Mouse (Mus musculus) liver, embryonic 14.5 days (tissue): ENCODE measurements around the gene Cfap54. TPM values are rescaled to one million over a fixed set of nuclear protein-coding genes. Genes with fewer than 3 reads are reported as not detected.

Experiments used
- ATAC-seq: fragments of 200-750 bp; cut with Nextera tagmentation; 2 replicates; pipeline ENCODE4 v1.8.0; 2017; ENCODE audit warnings: moderate number of reproducible peaks, mild to moderate bottlenecking, moderate library complexity; ENCODE audit not compliant: insufficient read depth
- DNase-seq, 3 experiments: peaks; one replicate each; pipeline ENCODE4 v3.0.0-alpha.2; 2012 to 2013; ENCODE audit warnings: low read depth in 3 of 3, low spot score in 3 of 3
- H3K27ac ChIP-seq: fragments of 300-500 bp; sonication (generic); 2 replicates; pipeline ENCODE4 v1.5.1; 2014; ENCODE audit warnings: moderate library complexity, mild to moderate bottlenecking, control low read depth, inconsistent platforms
- H3K27me3 ChIP-seq: fragments of 300-500 bp; sonication (generic); 2 replicates; pipeline ENCODE4 v1.6.1; 2014; ENCODE audit warnings: mild to moderate bottlenecking, low read length, moderate library complexity; ENCODE audit not compliant: control insufficient read depth, insufficient read depth
- H3K36me3 ChIP-seq: fragments of 300-500 bp; sonication (generic); replicated peaks from 2 replicates; pipeline ENCODE4 v1.6.1; 2014; ENCODE audit warnings: low read depth; ENCODE audit not compliant: control insufficient read depth, insufficient read depth
- H3K4me1 ChIP-seq, 2 experiments: fragments of 200-500 bp in 1 of 2; fragments of 300-500 bp in 1 of 2; sonication (generic) in 1 of 2; replicated peaks; 2 replicates each; pipeline ENCODE4 v1.6.1; 2012 to 2014; ENCODE audit warnings: antibody characterized with exemption in 1 of 2, inconsistent platforms in 1 of 2, low read length in 1 of 2; ENCODE audit not compliant: control insufficient read depth in 2 of 2, insufficient read depth in 2 of 2
- H3K4me2 ChIP-seq: fragments of 300-500 bp; sonication (generic); 2 replicates; pipeline ENCODE4 v1.6.1; 2014; ENCODE audit warnings: low read depth, mild to moderate bottlenecking, control low read depth, moderate library complexity
- H3K4me3 ChIP-seq, 2 experiments: fragments of 200-500 bp in 1 of 2; fragments of 300-500 bp in 1 of 2; sonication (generic) in 1 of 2; 2 replicates each; pipeline ENCODE4 v1.5.1; 2012 to 2014; ENCODE audit warnings: low read depth in 2 of 2, low read length in 2 of 2, mild to moderate bottlenecking in 2 of 2, control low read depth in 1 of 2, inconsistent platforms in 1 of 2, moderate library complexity in 1 of 2; ENCODE audit not compliant: insufficient read depth in 1 of 2
- H3K9ac ChIP-seq: fragments of 300-500 bp; sonication (generic); replicated peaks from 2 replicates; pipeline ENCODE4 v1.6.1; 2014; ENCODE audit warnings: mild to moderate bottlenecking, control low read depth, moderate library complexity
- H3K9me3 ChIP-seq: fragments of 300-500 bp; sonication (generic); 2 replicates; pipeline ENCODE4 v1.6.1; 2016; ENCODE audit warnings: low read length, mixed read lengths; ENCODE audit not compliant: control insufficient read depth
- CTCF ChIP-seq: IDR thresholded peaks from 2 replicates; pipeline ENCODE4 v1.5.1; 2016; ENCODE audit warnings: antibody characterized with exemption, low read depth, control low read depth
- EP300 ChIP-seq: IDR thresholded peaks from 2 replicates; pipeline ENCODE4 v1.6.1; 2016; ENCODE audit warnings: antibody characterized with exemption, low read depth
- WGBS: fragments of 180-500 bp; shearing (Covaris S2); extraction: QIAGEN DNeasy Blood & Tissue Kit; methylation state at CpG from one replicate; pipeline ENCODE4 v1.1.7; 2014; ENCODE audit not compliant: insufficient replicate concordance; 5-methylcytosine and 5-hydroxymethylcytosine counted together
- polyA plus RNA-seq, 2 experiments: library from polyadenylated mRNA; depleted of rRNA in 1 of 2; stranded (reverse) in 1 of 2; unstranded in 1 of 2; fragments of >200 nt; fragmentation: Nextera tagmentation in 1 of 2; extraction: Ambion mirVana in 1 of 2; gene quantifications; 2 replicates each; pipeline versions ENCODE4 v1.2.1 to v1.2.3; 2012 to 2014

Cfap54 gene
- polyA plus RNA-seq, 2 experiments: 0.06 to 0.11 TPM

- Histone ChIP-seq H3K4me1 (0 out of 4 replicates have a peak, but pooled peaks cover 0 to 2% of the 10 kb centered on the region in 2 experiments), H3K27me3 (no peaks in the 10 kb centered on the region), H3K4me3 (no peak overlapping the region), H3K36me3 (no peaks in the 10 kb centered on the region), H3K4me2 (no peak overlapping the region), H3K9me3 (no peaks in the 10 kb centered on the region), H3K27ac (no peak overlapping the region), H3K9ac (no peak overlapping the region)
- no peak for ATAC-seq
- DNase-seq: no peak
- WGBS: 53% methylated on average over 2 of the region's 2 CpGs
- TF ChIP-seq EP300 (no peak), CTCF (no peak)
Observed at GRCm38 (mm10) chr10:92790247-92790646, 291.2 kb downstream of the Cfap54 start.

- Histone ChIP-seq H3K36me3 (no peaks in the 10 kb centered on the region), H3K27me3 (no peaks in the 10 kb centered on the region), H3K4me2 (no peak overlapping the region), H3K27ac (no peak overlapping the region), H3K4me3 (no peak overlapping the region), H3K9ac (no peak overlapping the region), H3K9me3 (no peaks in the 10 kb centered on the region), H3K4me1 (0 out of 4 replicates have a peak, but pooled peaks cover 0 to 2% of the 10 kb centered on the region in 2 experiments)
- ATAC-seq (no peak), DNase-seq (no peak)
- 53% methylated on average over 13 of the region's 13 CpGs for WGBS
- TF ChIP-seq CTCF (no peak), EP300 (no peak)
Observed at GRCm38 (mm10) chr10:92788410-92789096, 292.9 kb downstream of the Cfap54 start.

- Histone ChIP-seq H3K4me3 (no peak overlapping the region), H3K4me2 (no peak overlapping the region), H3K4me1 (no peaks in the 10 kb centered on the region), H3K36me3 (no peaks in the 10 kb centered on the region), H3K9me3 (no peaks in the 10 kb centered on the region), H3K9ac (no peak overlapping the region), H3K27ac (no peak overlapping the region), H3K27me3 (no peaks in the 10 kb centered on the region)
- ATAC-seq (no peak), DNase-seq (no peak)
- WGBS: 65% methylated on average over 5 of the region's 5 CpGs
- TF ChIP-seq EP300: no peak
- no peak for TF ChIP-seq CTCF
Observed at GRCm38 (mm10) chr10:92782691-92783090, 298.7 kb downstream of the Cfap54 start.

- 66% methylated on average over 5 of the region's 5 CpGs for WGBS
- Histone ChIP-seq H3K27me3 (no peaks in the 10 kb centered on the region), H3K4me3 (no peak overlapping the region), H3K36me3 (no peaks in the 10 kb centered on the region), H3K9me3 (no peaks in the 10 kb centered on the region), H3K4me2 (no peak overlapping the region), H3K9ac (no peak overlapping the region), H3K27ac (no peak overlapping the region), H3K4me1 (no peaks in the 10 kb centered on the region)
- no peak for TF ChIP-seq CTCF
- no peak for DNase-seq
- ATAC-seq: no peak
Observed at GRCm38 (mm10) chr10:92754359-92754758, 327.1 kb downstream of the Cfap54 start.

- no peaks in the 10 kb centered on the region for H3K27me3 ChIP-seq
- WGBS: 39% methylated on average over 3 of the region's 3 CpGs
Observed at GRCm38 (mm10) chr10:92730339-92730738, 351.1 kb downstream of the Cfap54 start.

More at GRCm38 (mm10) chr10:92730339-92730738, 351.1 kb downstream of the Cfap54 start:
- Histone ChIP-seq H3K9ac (no peak overlapping the region), H3K36me3 (no peaks in the 10 kb centered on the region), H3K4me2 (no peak overlapping the region), H3K4me3 (no peak overlapping the region), H3K9me3 (no peaks in the 10 kb centered on the region), H3K4me1 (no peaks in the 10 kb centered on the region), H3K27ac (no peak overlapping the region)
- TF ChIP-seq EP300 (no peak), CTCF (no peak)
- no peak for ATAC-seq
- no peak for DNase-seq
